Mouse (Mus musculus) megakaryocyte progenitor cell, adult 5-6 weeks (primary cell): ENCODE results near the gene Gclm. TPM values are rescaled to one million over a fixed set of nuclear protein-coding genes. Genes with fewer than 3 reads are reported as not detected.
A peak's percentile ranks its signal among the peaks of the same experiment; 100 is the strongest.

ENCODE experiments used
- ATAC-seq: replicated peaks from 2 replicates; pipeline ENCODE4 v1.8.0; 2016; ENCODE audit warnings: mild to moderate bottlenecking, moderate TSS enrichment, inconsistent platforms; ENCODE audit not compliant: poor library complexity
- total RNA-seq, 2 experiments: library from RNA; stranded (forward) in 1 of 2; stranded (reverse) in 1 of 2; fragments of 157-497, 149-512 nt in 1 of 2; fragments of 200-1000 nt in 1 of 2; gene quantifications; 2 replicates each; pipeline versions ENCODE4 v1.2.3 to v1.2.4; 2015 to 2017

The Gclm gene
- 171 and 190 TPM in 2 replicates for total RNA-seq (2015)
- total RNA-seq (2017), result 37.9 and 44.2 TPM in 2 replicates

GRCm38 (mm10) chr3:122245215-122245877, at the start of gene Gclm:
Gene Gclm (plus strand): TSS chr3:122245557.
- ATAC-seq, result peak; percentile 66

- ATAC-seq, result no peak
Measured at GRCm38 (mm10) chr3:122196621-122197298, 48.6 kb upstream of the Gclm start.

- no peak for ATAC-seq
Measured at GRCm38 (mm10) chr3:122198532-122198931, 46.8 kb upstream of the Gclm start.

GRCm38 (mm10) chr3:122198966-122199381, 46.4 kb upstream of the Gclm start:
- ATAC-seq, result peak; percentile 81

- ATAC-seq, result no peak
Measured at GRCm38 (mm10) chr3:122199600-122199999, 45.8 kb upstream of the Gclm start.

GRCm38 (mm10) chr3:122200017-122200416, 45.3 kb upstream of the Gclm start:
- no peak for ATAC-seq

- ATAC-seq, result no peak
Measured at GRCm38 (mm10) chr3:122200447-122200846, 44.9 kb upstream of the Gclm start.

GRCm38 (mm10) chr3:122202307-122202732, 43.0 kb upstream of the Gclm start:
- peak; percentile 32; the same call in 1 of the 2 replicates for ATAC-seq

GRCm38 (mm10) chr3:122203675-122204329, 41.6 kb upstream of the Gclm start:
- ATAC-seq, result no peak

- ATAC-seq, result no peak
Measured at GRCm38 (mm10) chr3:122205753-122206152, 39.6 kb upstream of the Gclm start.

GRCm38 (mm10) chr3:122206279-122207070, 38.9 kb upstream of the Gclm start:
- no peak for ATAC-seq

GRCm38 (mm10) chr3:122207766-122208165, 37.6 kb upstream of the Gclm start:
- no peak for ATAC-seq

- peak; percentile 23; the same call in 1 of the 2 replicates for ATAC-seq
Measured at GRCm38 (mm10) chr3:122208296-122209225, 36.8 kb upstream of the Gclm start.

- no peak for ATAC-seq
Measured at GRCm38 (mm10) chr3:122209511-122209910, 35.8 kb upstream of the Gclm start.

GRCm38 (mm10) chr3:122210434-122210833, 34.9 kb upstream of the Gclm start:
- ATAC-seq, result no peak

GRCm38 (mm10) chr3:122210846-122211245, 34.5 kb upstream of the Gclm start:
- ATAC-seq, result no peak

GRCm38 (mm10) chr3:122211446-122212125, 33.8 kb upstream of the Gclm start:
- no peak for ATAC-seq

GRCm38 (mm10) chr3:122221240-122222036, 23.9 kb upstream of the Gclm start:
- ATAC-seq, result no peak
